Mouse (Mus musculus): ENCODE measurements around the gene Adprhl1.

DNA sequence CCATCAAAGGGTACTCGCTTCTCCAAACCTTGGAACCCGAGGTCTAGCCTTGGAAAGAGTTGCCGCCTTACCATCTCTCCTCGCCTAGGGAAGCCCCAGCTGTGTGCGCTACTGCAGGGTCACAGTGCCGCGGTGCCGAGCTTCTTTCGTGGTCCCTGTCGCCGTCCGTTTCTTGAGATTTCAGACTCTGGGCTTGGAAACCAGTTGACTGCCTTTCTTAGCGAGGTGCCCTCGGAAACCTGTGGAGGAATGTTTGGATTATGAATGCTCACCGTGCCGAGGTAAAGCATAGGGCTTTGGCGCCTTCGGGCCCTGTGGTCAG is 53.0 kb downstream of the Adprhl1 start:
- TF ChIP-seq CTCF (IDR thresholded peaks at IDR 0.05; ENCODE audit: extremely low read depth, insufficient read length, insufficient replicate concordance, low read depth, low read length) (no peak), POLR2A (IDR thresholded peaks at IDR 0.05; ENCODE audit: low read depth, low read length) (no peak)
